In genomic region chr4:32355935-32356617, GRCm38 (mm10) we compare ENCODE assay signal across 13 mouse cellular contexts.
DNase-seq lines count a peak whose midpoint lies in the region; ATAC-seq and TF ChIP-seq lines count a peak whose summit lies in the region.
"Had no signal": no experiment of that assay in that cellular context is flagged by ENCODE, and none has a peak within 500 bp of the region (broad histone marks: within the 10 kb centered on the region; RNA-seq: fewer than 3 reads in every experiment).

No protein-coding gene starts in this region.

- H3K9me3 ChIP-seq in intestine, embryonic 14.5 days (ENCODE audit: control insufficient read depth, low read length): no peaks in the 10 kb centered on the region
- H3K9me3 ChIP-seq in intestine, postnatal 0 days (ENCODE audit: control insufficient read depth): no peaks in the 10 kb centered on the region
- H3K9me3 ChIP-seq: embryonic facial prominence, embryonic 12.5 days; hindbrain, embryonic 12.5 days; midbrain, embryonic 10.5 days had no signal

- H3K4me2 ChIP-seq in intestine, embryonic 14.5 days (ENCODE audit: low read length): no peak overlapping the region
- no peak overlapping the region for H3K4me2 ChIP-seq in intestine, postnatal 0 days (replicated peaks; ENCODE audit: low read depth)
- H3K4me2 ChIP-seq: embryonic facial prominence, embryonic 12.5 days; hindbrain, embryonic 12.5 days had no signal

- TF ChIP-seq CTCF in gastrocnemius, adult 2 months (IDR thresholded peaks at IDR 0.05): no peak
- no peak for TF ChIP-seq CTCF in intestine, postnatal 0 days (IDR thresholded peaks at IDR 0.05; ENCODE audit: low read depth)

- 46% methylated on average over 12 of the region's 12 CpGs for WGBS in intestine, embryonic 14.5 days
- 60% methylated on average over 12 of the region's 12 CpGs for WGBS in intestine, postnatal 0 days

- no peak overlapping the region for H3K27ac ChIP-seq in gastrocnemius, adult 2 months
- H3K27ac ChIP-seq in intestine, embryonic 14.5 days (ENCODE audit: low read depth): peak overlapping the region; percentile 43; the same call in 1 of the 2 replicates
- no peak overlapping the region for H3K27ac ChIP-seq in intestine, postnatal 0 days (ENCODE audit: low read depth, low read length)
- H3K27ac ChIP-seq: embryonic facial prominence, embryonic 12.5 days; midbrain, embryonic 10.5 days had no signal

- intact Hi-C loops in gastrocnemius, adult 2 months (cut with DNase I): no loop called here
- intact Hi-C loops in gastrocnemius, postnatal 14 days (cut with DNase I; ENCODE audit: low total_unique reads): no loop called here

- ATAC-seq in intestine, embryonic 14.5 days (replicated peaks; ENCODE audit: low FRiP score, low TSS enrichment, low read depth): no peak
- no peak for ATAC-seq in intestine, postnatal 0 days
- peak; percentile 63 to 65 for ATAC-seq in hematopoietic stem cell, adult 5-6 weeks (replicated peaks in 1 of 2; ENCODE audit: insufficient read depth in 1 of 2, low FRiP score in 2 of 2, low TSS enrichment in 1 of 2, low read depth in 1 of 2, poor library complexity in 2 of 2, severe bottlenecking in 2 of 2)

- H3K4me3 ChIP-seq in gastrocnemius, adult 2 months: 0 out of 2 replicates have a peak overlapping the region, but pooled peaks have one; percentile 17
- H3K4me3 ChIP-seq in intestine, embryonic 14.5 days (ENCODE audit: low read depth, low read length): no peak overlapping the region
- H3K4me3 ChIP-seq in intestine, postnatal 0 days (ENCODE audit: low read depth, low read length): no peak overlapping the region
- H3K4me3 ChIP-seq: embryonic facial prominence, embryonic 12.5 days; hindbrain, embryonic 12.5 days; midbrain, embryonic 10.5 days had no signal

- DNase-seq in gastrocnemius, adult 2 months: peak; percentile 69
- no peak for DNase-seq in gastrocnemius, postnatal 14 days
- no peak for DNase-seq in intestine, embryonic 14.5 days (ENCODE audit: low spot score)
- peak; percentile 13 for DNase-seq in 3T3-L1 (ENCODE audit: low read depth, low spot score)
- DNase-seq in kidney, adult 18-20 months: no peak
- DNase-seq in layer of hippocampus, postnatal 10 days (ENCODE audit: low spot score in 2 of 2): no peak
- DNase-seq: cerebellum, adult 11-12 months; lung, adult 18-20 months had no signal

- H3K27me3 ChIP-seq in intestine, embryonic 14.5 days (replicated peaks; ENCODE audit: control insufficient read depth, insufficient read depth, low read length): no peaks in the 10 kb centered on the region
- H3K27me3 ChIP-seq in intestine, postnatal 0 days (replicated peaks; ENCODE audit: control insufficient read depth, insufficient read depth, low read length): no peaks in the 10 kb centered on the region
- H3K27me3 ChIP-seq: embryonic facial prominence, embryonic 12.5 days; hindbrain, embryonic 12.5 days had no signal

- H3K9ac ChIP-seq in intestine, embryonic 14.5 days (ENCODE audit: low read length): no peak overlapping the region
- H3K9ac ChIP-seq in intestine, postnatal 0 days (ENCODE audit: low read depth, low read length): no peak overlapping the region
- H3K9ac ChIP-seq: embryonic facial prominence, embryonic 12.5 days had no signal

- no peaks in the 10 kb centered on the region for H3K36me3 ChIP-seq in intestine, embryonic 14.5 days (ENCODE audit: control insufficient read depth, insufficient read depth, low read length)
- no peaks in the 10 kb centered on the region for H3K36me3 ChIP-seq in intestine, postnatal 0 days (ENCODE audit: control insufficient read depth, insufficient read depth)
- H3K36me3 ChIP-seq: embryonic facial prominence, embryonic 12.5 days; hindbrain, embryonic 12.5 days; midbrain, embryonic 10.5 days had no signal

- peaks cover 11% of the 10 kb centered on the region for H3K4me1 ChIP-seq in intestine, embryonic 14.5 days (replicated peaks; ENCODE audit: control insufficient read depth, insufficient read depth, low read length)
- peaks cover 5% of the 10 kb centered on the region; the same call in 1 of the 2 replicates for H3K4me1 ChIP-seq in intestine, postnatal 0 days (replicated peaks; ENCODE audit: control insufficient read depth, insufficient read depth, low read length)

Comparison
In these comparisons a context has a peak if more than half of its experiments do, and no peak if none do; other contexts are left out.
1. DNase-seq: peak in gastrocnemius, adult 2 months (single experiment) and 3T3-L1 (single experiment); none in gastrocnemius, postnatal 14 days (single experiment), intestine, embryonic 14.5 days (single experiment), kidney, adult 18-20 months (single experiment) and layer of hippocampus, postnatal 10 days (0 of 2).
2. ATAC-seq: peak in hematopoietic stem cell, adult 5-6 weeks (2 of 2); none in intestine, embryonic 14.5 days (single experiment) and intestine, postnatal 0 days (single experiment).